Mouse (Mus musculus): Measurements from ENCODE around the gene Itga8.

- TF ChIP-seq MAFK (IDR thresholded peaks at IDR 0.05; ENCODE audit: insufficient read depth, low read depth, low read length): no peak
- TF ChIP-seq CHD2 (IDR thresholded peaks at IDR 0.05; ENCODE audit: low read depth, low read length): no peak
Measured at GRCm38 (mm10) chr2:12329620-12330019, 27.9 kb upstream of the Itga8 start.

Data from ES-E14 (cell line).